Mouse (Mus musculus): ENCODE results near the gene Tmem132b.

DNA sequence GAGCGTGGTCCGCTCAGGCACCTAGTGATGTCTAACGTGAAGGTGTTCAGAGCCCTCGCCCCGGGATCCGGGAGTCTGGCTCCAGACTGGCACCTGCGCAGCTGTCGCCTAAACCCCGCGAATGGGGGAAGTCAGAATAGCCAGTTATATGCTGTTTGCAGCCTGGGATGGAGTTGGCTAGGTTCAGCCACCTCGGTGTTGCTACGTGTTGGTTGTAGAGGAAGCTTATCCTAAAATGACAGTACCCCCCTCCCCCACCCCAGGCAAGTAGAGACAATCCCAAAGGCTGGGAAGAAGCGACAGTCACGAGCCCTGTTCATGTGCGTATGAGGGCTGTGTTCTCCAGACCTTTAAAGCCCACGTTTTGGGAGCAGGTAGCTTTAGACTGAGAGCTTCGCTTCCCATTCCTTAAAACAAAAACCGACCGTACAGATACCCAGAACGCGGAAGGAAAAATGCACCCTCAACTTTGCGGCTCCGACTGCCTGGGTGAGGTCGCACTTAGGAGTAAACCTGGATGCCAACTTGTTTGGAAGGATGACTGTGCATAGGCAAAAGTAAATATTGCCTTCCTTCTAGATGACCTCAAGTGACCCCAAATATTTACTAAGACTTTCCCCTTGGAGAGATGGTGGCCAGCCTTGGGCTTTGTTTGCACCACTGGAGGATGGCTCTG lies 1.8 kb downstream of the Tmem132b start:
- TF ChIP-seq POLR2A (IDR thresholded peaks at IDR 0.05; ENCODE audit: borderline replicate concordance, low read depth, low read length) (no peak), CTCF (IDR thresholded peaks at IDR 0.05; ENCODE audit: low read depth, low read length) (no peak)

Data from bone marrow macrophage, adult 2 months (primary cell).